Mouse (Mus musculus): ENCODE measurements around the gene Cldn12. TPM values are rescaled to one million over a fixed set of nuclear protein-coding genes. Genes with fewer than 3 reads are reported as not detected.

Cldn12 gene
- polyA plus RNA-seq, 1 experiment, result 13.4 TPM

DNA sequence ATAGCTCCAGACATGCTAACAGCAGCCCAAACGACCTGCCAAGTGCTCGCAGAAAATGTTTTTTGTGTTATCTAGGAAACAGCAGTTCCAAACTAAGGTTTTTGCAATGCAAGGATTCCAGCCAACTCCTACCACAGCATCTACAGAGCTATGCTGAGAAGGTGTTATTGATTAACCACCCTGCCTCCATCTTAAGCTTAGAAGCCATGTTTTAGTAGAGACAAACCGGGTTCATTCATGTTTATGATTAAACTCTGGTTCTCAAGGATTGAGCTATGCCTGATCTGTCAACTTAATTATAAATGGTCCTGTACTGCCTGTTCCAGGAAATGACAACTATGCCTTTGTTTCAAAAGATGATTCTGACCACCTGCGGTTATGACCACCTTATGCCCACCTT is 38.6 kb downstream of the Cldn12 start:
- Histone ChIP-seq H3K27me3 (ENCODE audit: control insufficient read depth, insufficient read depth, low read length) (no peaks in the 10 kb centered on the region), H3K36me3 (ENCODE audit: control insufficient read depth, insufficient read depth, low read length) (no peaks in the 10 kb centered on the region), H3K4me1 (ENCODE audit: control insufficient read depth, insufficient read depth, insufficient read length, low read length) (no peaks in the 10 kb centered on the region), H3K4me3 (ENCODE audit: low read depth, low read length) (no peak overlapping the region), H3K27ac (ENCODE audit: insufficient read depth, low read depth, low read length) (no peak overlapping the region)
- no peak for TF ChIP-seq POLR2A (IDR thresholded peaks at IDR 0.05; ENCODE audit: low read depth, low read length)
- TF ChIP-seq CTCF (IDR thresholded peaks at IDR 0.05; ENCODE audit: extremely low read depth, insufficient read length, insufficient replicate concordance, low read depth, low read length), result no peak
- WGBS, result 60% methylated on average over 4 of the region's 4 CpGs

DNA sequence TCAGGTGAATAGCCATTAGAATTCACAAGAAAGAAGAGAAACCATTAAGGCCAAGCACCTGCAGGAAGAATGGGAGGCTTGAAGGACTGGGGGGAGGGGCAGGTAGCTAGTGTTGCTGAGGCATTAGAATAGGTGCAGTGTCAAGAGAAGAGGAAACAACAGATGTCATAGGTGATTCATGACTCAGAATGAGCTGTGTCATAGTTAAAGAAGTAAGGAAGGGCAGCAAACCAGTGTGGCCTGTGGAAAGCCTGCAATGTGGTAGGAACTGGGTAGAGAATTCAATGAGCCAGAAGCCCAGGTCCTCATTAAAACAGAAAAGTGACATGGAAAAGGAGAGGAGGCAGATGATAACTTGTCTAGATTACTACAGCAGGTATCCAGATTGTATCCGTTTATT is 49.5 kb downstream of the Cldn12 start:
- Histone ChIP-seq H3K36me3 (ENCODE audit: control insufficient read depth, insufficient read depth, low read length) (no peaks in the 10 kb centered on the region), H3K4me3 (ENCODE audit: low read depth, low read length) (no peak overlapping the region), H3K4me1 (ENCODE audit: control insufficient read depth, insufficient read depth, insufficient read length, low read length) (no peaks in the 10 kb centered on the region), H3K27me3 (ENCODE audit: control insufficient read depth, insufficient read depth, low read length) (no peaks in the 10 kb centered on the region), H3K27ac (ENCODE audit: insufficient read depth, low read depth, low read length) (no peak overlapping the region)
- 55% methylated on average over 1 of the region's 1 CpGs for WGBS
- TF ChIP-seq CTCF (IDR thresholded peaks at IDR 0.05; ENCODE audit: extremely low read depth, insufficient read length, insufficient replicate concordance, low read depth, low read length), result no peak
- TF ChIP-seq POLR2A (IDR thresholded peaks at IDR 0.05; ENCODE audit: low read depth, low read length), result no peak

Other genes starting within 250 kb of the Cldn12 start
- gene Cdk14, start 94.6 kb downstream of the Cldn12 start, polyA plus RNA-seq (2012; rRNA removed), result 0.36 and 0.37 TPM in 2 replicates
- gene 1700015F17Rik, start 35.8 kb downstream of the Cldn12 start, polyA plus RNA-seq (2012; rRNA removed), result not detected in 2 replicates
- 0.34 and 0.46 TPM in 2 replicates for gene Gtpbp10, start 44.6 kb upstream of the Cldn12 start, polyA plus RNA-seq (2012; rRNA removed)
- gene Gm8773, start 58.8 kb upstream of the Cldn12 start, polyA plus RNA-seq (2012; rRNA removed), result 0.08 TPM in 1 of 2 replicates, not detected in the other
- 0.27 and 0.81 TPM in 2 replicates for gene Cfap69, start 149.3 kb upstream of the Cldn12 start, polyA plus RNA-seq (2012; rRNA removed)
- 1.1 and 1.3 TPM in 2 replicates for gene Steap2, start 179.6 kb upstream of the Cldn12 start, polyA plus RNA-seq (2012; rRNA removed)
- 0.43 and 0.81 TPM in 2 replicates for gene Steap1, start 234.4 kb upstream of the Cldn12 start, polyA plus RNA-seq (2012; rRNA removed)

Measured in small intestine, adult 2 months (tissue).